In the genomic region with DNA sequence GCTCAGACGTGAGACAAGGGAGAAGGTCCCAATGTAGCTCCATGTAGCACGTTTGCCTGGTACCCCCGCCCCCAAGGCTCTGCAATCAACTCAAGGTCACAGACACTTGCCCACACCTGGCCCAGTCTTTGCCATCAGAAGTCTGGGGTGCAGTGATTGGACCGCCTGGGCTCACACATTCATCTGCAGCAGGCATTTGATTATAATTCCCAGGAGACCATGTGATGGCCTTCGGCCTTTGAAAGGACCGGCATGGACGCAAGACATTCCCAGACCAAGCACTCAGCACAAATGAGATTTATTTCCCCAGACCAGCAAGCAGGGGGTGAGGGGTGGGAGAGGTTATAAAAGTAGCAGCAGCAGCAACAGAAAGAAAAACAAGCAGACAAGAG, we compare ENCODE assay signal across 10 mouse cellular contexts. TPM values are rescaled to one million over a fixed set of nuclear protein-coding genes. Genes with fewer than 3 reads are reported as not detected.
A peak's percentile ranks its signal among the peaks of the same experiment; 100 is the strongest.
DNase-seq lines count a peak whose midpoint lies in the region; ATAC-seq and TF ChIP-seq lines count a peak whose summit lies in the region.
"Had no signal": no experiment of that assay in that cellular context is flagged by ENCODE, and none has a peak within 500 bp of the region (broad histone marks: within the 10 kb centered on the region; RNA-seq: fewer than 3 reads in every experiment).

No protein-coding gene starts in this region.

- H3K36me3 ChIP-seq in heart, adult 2 months (ENCODE audit: control insufficient read depth, insufficient read depth, low read length) = no peaks in the 10 kb centered on the region; the same call in 1 of the 2 replicates
- H3K36me3 ChIP-seq in hindbrain, embryonic 13.5 days = no peaks in the 10 kb centered on the region
- peaks cover 28% of the 10 kb centered on the region for H3K36me3 ChIP-seq in liver, embryonic 12.5 days

- TF ChIP-seq EP300 in heart, adult 2 months (IDR thresholded peaks at IDR 0.05; ENCODE audit: insufficient read depth, low read depth, low read length) = no peak

- H3K4me2 ChIP-seq in hindbrain, embryonic 13.5 days = no peak overlapping the region
- H3K4me2 ChIP-seq in liver, embryonic 12.5 days = peak overlapping the region; percentile 79

- DNase-seq in heart, adult 2 months = no peak
- DNase-seq in heart, adult 18-20 months = no peak
- peak; percentile 61 for DNase-seq in adrenal gland, adult 2 months
- DNase-seq in layer of hippocampus, postnatal 14 days (ENCODE audit: low spot score in 2 of 2) = no peak
- no peak for DNase-seq in frontal cortex, postnatal 25 days (ENCODE audit: low spot score in 2 of 2)
- DNase-seq in spleen, postnatal 14 days (ENCODE audit: low spot score in 2 of 2) = no peak

- TF ChIP-seq CTCF in heart, adult 2 months (IDR thresholded peaks at IDR 0.05) = no peak

- peak overlapping the region; percentile 43 for H3K27ac ChIP-seq in heart, adult 2 months
- H3K27ac ChIP-seq in hindbrain, embryonic 13.5 days = no peak overlapping the region; the same call in 1 of the 2 replicates
- peak overlapping the region; percentile 97 for H3K27ac ChIP-seq in liver, embryonic 12.5 days

- H3K79me2 ChIP-seq in heart, adult 2 months (replicated peaks; ENCODE audit: control insufficient read depth, insufficient read depth, low read length) = no peaks in the 10 kb centered on the region

- 48% methylated on average over 7 of the region's 7 CpGs for WGBS in heart, adult 2 months
- WGBS in hindbrain, embryonic 13.5 days = 22% methylated on average over 7 of the region's 7 CpGs
- 48% methylated on average over 7 of the region's 7 CpGs for WGBS in liver, embryonic 12.5 days (ENCODE audit: insufficient replicate concordance)

- no peak overlapping the region for H3K9ac ChIP-seq in heart, adult 2 months (ENCODE audit: low read depth, low read length)
- 0 out of 2 replicates have a peak overlapping the region, but pooled peaks have one; percentile 9 for H3K9ac ChIP-seq in hindbrain, embryonic 13.5 days
- peak overlapping the region; percentile 80; the same call in 1 of the 2 replicates for H3K9ac ChIP-seq in liver, embryonic 12.5 days

- ATAC-seq in hindbrain, embryonic 13.5 days (ENCODE audit: low FRiP score) = peak; percentile 65; the same call in 1 of the 2 replicates
- ATAC-seq in liver, embryonic 12.5 days = no peak; the same call in 1 of the 2 replicates

- H3K4me1 ChIP-seq in heart, adult 2 months (ENCODE audit: control insufficient read depth, insufficient read depth, low read length) = peaks cover 9% of the 10 kb centered on the region
- H3K4me1 ChIP-seq in hindbrain, embryonic 13.5 days (replicated peaks) = peaks cover 15% of the 10 kb centered on the region
- H3K4me1 ChIP-seq in liver, embryonic 12.5 days = peaks cover 83% of the 10 kb centered on the region

- intact Hi-C loops in heart, adult 2 months (cut with DNase I) = no loop called here

- no peaks in the 10 kb centered on the region for H3K27me3 ChIP-seq in heart, adult 2 months (ENCODE audit: control insufficient read depth, insufficient read depth, low read length)
- no peaks in the 10 kb centered on the region for H3K27me3 ChIP-seq in hindbrain, embryonic 13.5 days
- no peaks in the 10 kb centered on the region for H3K27me3 ChIP-seq in liver, embryonic 12.5 days (replicated peaks)

- H3K9me3 ChIP-seq in hindbrain, embryonic 13.5 days = no peaks in the 10 kb centered on the region
- H3K9me3 ChIP-seq in liver, embryonic 12.5 days (replicated peaks) = no peaks in the 10 kb centered on the region
- H3K9me3 ChIP-seq: G1E had no signal

- TF ChIP-seq POLR2A in heart, adult 2 months (IDR thresholded peaks at IDR 0.05; ENCODE audit: insufficient read depth, low read depth, low read length) = no peak

- no peak overlapping the region for H3K4me3 ChIP-seq in heart, adult 2 months
- no peak overlapping the region for H3K4me3 ChIP-seq in hindbrain, embryonic 13.5 days
- H3K4me3 ChIP-seq in liver, embryonic 12.5 days = 0 out of 2 replicates have a peak overlapping the region, but pooled peaks have one; percentile 63

RNA-seq across cellular contexts. Expression of gene Tatdn2, which starts 6.8 kb away (rescaled TPM):
- 10 to 100 TPM; 66.7 to 71.9 TPM for total RNA-seq in heart, adult 2 months (2021)
- 17.3 and 36.1 TPM in 2 replicates for polyA plus RNA-seq in heart, adult 2 months (2012; rRNA removed)
- total RNA-seq in heart, adult 18-20 months (2021) = 10 to 100 TPM; 64.5 to 67.4 TPM
- 10 to 100 TPM; 44.7 to 56.3 TPM for total RNA-seq in adrenal gland, adult 2 months (2021)
- 16.3 and 19.0 TPM in 2 replicates for polyA plus RNA-seq in adrenal gland, adult 2 months (2012; rRNA removed)
- 0.72 and 0.83 TPM in 2 replicates for polyA plus RNA-seq in hindbrain, embryonic 13.5 days (2015; fragmentation: Nextera tagmentation; extraction: Ambion mirVana)
- 1.3 TPM in 2 replicates for polyA plus RNA-seq in liver, embryonic 12.5 days (2016; fragmentation: Nextera tagmentation; extraction: Ambion mirVana)
- total RNA-seq in layer of hippocampus, postnatal 14 days (2021) = 10 to 100 TPM; 66.2 to 72.0 TPM

RNA-seq across cellular contexts. Expression of gene Ghrl, which starts 29.7 kb away (rescaled TPM):
- not detected for total RNA-seq in heart, adult 2 months (2021)
- polyA plus RNA-seq in heart, adult 2 months (2012; rRNA removed) = 0.76 and 1.1 TPM in 2 replicates
- not detected for total RNA-seq in heart, adult 18-20 months (2021)
- not detected for total RNA-seq in adrenal gland, adult 2 months (2021)
- polyA plus RNA-seq in adrenal gland, adult 2 months (2012; rRNA removed) = 0.35 TPM in 1 of 2 replicates, not detected in the other
- polyA plus RNA-seq in hindbrain, embryonic 13.5 days (2015; fragmentation: Nextera tagmentation; extraction: Ambion mirVana) = 0.29 TPM in 1 of 2 replicates, not detected in the other
- polyA plus RNA-seq in liver, embryonic 12.5 days (2016; fragmentation: Nextera tagmentation; extraction: Ambion mirVana) = not detected in 2 replicates
- under 1 TPM in 1 of 2 experiments, not detected in 1; 0.79 TPM for total RNA-seq in layer of hippocampus, postnatal 14 days (2021)
- total RNA-seq: G1E; neutrophil, adult 5-6 weeks had no signal
- polyA plus RNA-seq: G1E had no signal

RNA-seq across cellular contexts. Expression of gene Sec13, which starts 50.5 kb away (rescaled TPM):
- 10 to 100 TPM; 66.8 to 68.8 TPM for total RNA-seq in heart, adult 2 months (2021)
- polyA plus RNA-seq in heart, adult 2 months (2012; rRNA removed) = 84.4 and 106 TPM in 2 replicates
- total RNA-seq in heart, adult 18-20 months (2021) = 10 to 100 TPM; 63.7 to 64.6 TPM
- 100 to 1,000 TPM; 106 to 127 TPM for total RNA-seq in adrenal gland, adult 2 months (2021)
- polyA plus RNA-seq in adrenal gland, adult 2 months (2012; rRNA removed) = 68.8 and 83.0 TPM in 2 replicates
- polyA plus RNA-seq in hindbrain, embryonic 13.5 days (2015; fragmentation: Nextera tagmentation; extraction: Ambion mirVana) = 216 and 218 TPM in 2 replicates
- polyA plus RNA-seq in liver, embryonic 12.5 days (2016; fragmentation: Nextera tagmentation; extraction: Ambion mirVana) = 155 and 159 TPM in 2 replicates
- total RNA-seq in layer of hippocampus, postnatal 14 days (2021) = 10 to 100 TPM; 80.2 to 83.7 TPM

RNA-seq across cellular contexts. Expression of gene Irak2, which starts 51.7 kb away (rescaled TPM):
- total RNA-seq in heart, adult 2 months (2021) = 10 to 100 TPM; 10.4 to 13.6 TPM
- 12.5 and 12.9 TPM in 2 replicates for polyA plus RNA-seq in heart, adult 2 months (2012; rRNA removed)
- total RNA-seq in heart, adult 18-20 months (2021) = 10 to 100 TPM; 14.2 to 17.8 TPM
- 10 to 100 TPM; 22.4 to 23.6 TPM for total RNA-seq in adrenal gland, adult 2 months (2021)
- 17.4 and 20.0 TPM in 2 replicates for polyA plus RNA-seq in adrenal gland, adult 2 months (2012; rRNA removed)
- polyA plus RNA-seq in hindbrain, embryonic 13.5 days (2015; fragmentation: Nextera tagmentation; extraction: Ambion mirVana) = 1.7 and 2.1 TPM in 2 replicates
- 17.2 and 17.9 TPM in 2 replicates for polyA plus RNA-seq in liver, embryonic 12.5 days (2016; fragmentation: Nextera tagmentation; extraction: Ambion mirVana)
- 10 to 100 TPM; 19.9 to 20.0 TPM for total RNA-seq in layer of hippocampus, postnatal 14 days (2021)
